Mouse (Mus musculus): ENCODE results near the gene 9930021J03Rik.

DNA sequence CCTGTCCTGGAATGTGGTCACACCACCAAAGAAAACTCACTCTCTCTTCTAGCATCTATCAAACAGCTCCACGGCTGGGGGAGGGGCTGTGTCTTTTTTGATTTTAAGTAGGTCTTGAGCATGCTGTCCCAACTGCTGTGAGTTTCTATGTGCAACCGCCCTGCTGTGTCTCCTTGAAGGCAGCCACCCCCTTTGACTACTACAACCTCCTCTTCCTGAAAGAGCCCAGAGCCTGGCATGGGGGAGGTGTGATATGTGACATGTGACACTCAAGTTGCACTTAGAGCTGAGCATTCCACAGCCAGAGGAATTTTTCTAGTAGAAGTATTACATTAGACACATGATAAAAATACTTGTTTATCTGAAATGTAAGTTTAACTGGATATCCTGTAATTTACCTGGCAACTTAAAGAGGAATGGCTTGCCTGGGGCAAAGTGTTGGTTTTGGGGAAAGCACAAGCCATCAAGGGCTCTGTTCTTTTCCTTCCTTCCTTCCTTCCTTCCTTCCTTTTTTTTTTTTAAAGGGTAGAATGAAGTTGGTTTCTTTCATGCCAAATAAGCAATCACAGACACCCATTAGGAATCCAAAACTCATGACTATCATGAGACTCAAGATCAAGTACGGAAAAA, 108.4 kb downstream of the 9930021J03Rik start, which contains the start of gene Mlana:
- TF ChIP-seq CTCF (IDR thresholded peaks at IDR 0.05; ENCODE audit: insufficient read depth, low read depth, low read length) (no peak), POLR2A (IDR thresholded peaks at IDR 0.05; ENCODE audit: insufficient read depth, low read depth, low read length) (no peak)

All from olfactory bulb, adult 2 months (tissue).